Mouse (Mus musculus) subcutaneous adipose tissue, adult 2 months (tissue): Measurements from ENCODE around the gene Zfp655. TPM values are rescaled to one million over a fixed set of nuclear protein-coding genes. Genes with fewer than 3 reads are reported as not detected.

Experiments used
- polyA plus RNA-seq: library from polyadenylated mRNA; depleted of rRNA; stranded (reverse); fragments of >200 nt; gene quantifications from 2 replicates; pipeline ENCODE4 v1.2.3, GENCODE M21; 2012; ENCODE audit warnings: low replicate concordance; rRNA removed

Gene Zfp655
- polyA plus RNA-seq = 25.0 and 30.5 TPM in 2 replicates

DNA sequence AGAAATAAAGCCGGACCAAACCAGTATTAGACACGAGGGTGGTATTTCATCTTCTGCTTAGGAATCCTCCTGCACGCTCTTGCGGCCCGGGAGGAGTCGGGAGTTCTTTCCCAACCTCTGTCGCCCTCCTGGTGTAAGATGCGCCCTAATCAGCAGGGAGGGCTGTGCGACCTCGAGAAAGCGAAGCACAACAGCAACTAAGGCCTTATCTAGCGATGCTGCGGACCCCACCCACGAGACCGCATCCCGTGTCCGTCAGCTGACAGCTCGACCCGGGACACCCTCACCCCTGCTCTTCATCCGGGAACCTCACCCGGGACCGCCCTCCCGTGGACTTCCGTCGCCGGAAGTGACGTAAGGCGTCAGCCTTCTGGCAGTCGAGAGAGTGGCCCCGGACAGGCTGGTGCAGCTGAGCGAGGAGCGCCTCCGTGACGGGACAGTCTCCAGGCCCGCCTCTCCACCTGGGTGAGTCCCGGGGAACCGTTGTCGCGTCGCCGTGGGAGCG lies at the start of gene Zfp655:
Zfp655 (plus strand) TSS at position 349 of the 505 bp plus-strand sequence.

DNA sequence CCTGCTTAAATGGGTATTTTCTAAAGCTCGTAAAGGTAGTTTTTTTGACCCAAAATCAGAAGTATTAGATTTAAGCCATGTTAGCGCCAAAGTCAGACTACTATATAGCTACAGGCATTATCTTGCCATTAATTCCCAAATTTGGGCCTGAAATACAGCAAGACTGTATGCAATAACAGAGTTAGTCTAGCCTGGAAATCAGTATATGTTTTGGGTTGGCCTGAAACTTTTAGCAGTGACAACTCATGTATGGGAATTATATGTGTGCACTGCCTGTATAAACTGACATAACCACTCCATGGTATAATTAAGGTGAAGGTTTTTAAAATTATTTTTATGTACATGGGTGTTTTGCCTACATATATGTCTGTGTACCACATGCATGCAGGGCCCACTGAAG lies 39.6 kb upstream of the Zfp655 start, which contains the start of gene Atp5j2:
Atp5j2 (minus strand) TSS at position 101 of the 400 bp plus-strand sequence.

GRCm38 (mm10) chr5:145201321-145201991 lies 30.1 kb upstream of the Zfp655 start, which contains the start of gene Zkscan14:
Gene Zkscan14, minus strand, starts transcription at chr5:145201868.

DNA sequence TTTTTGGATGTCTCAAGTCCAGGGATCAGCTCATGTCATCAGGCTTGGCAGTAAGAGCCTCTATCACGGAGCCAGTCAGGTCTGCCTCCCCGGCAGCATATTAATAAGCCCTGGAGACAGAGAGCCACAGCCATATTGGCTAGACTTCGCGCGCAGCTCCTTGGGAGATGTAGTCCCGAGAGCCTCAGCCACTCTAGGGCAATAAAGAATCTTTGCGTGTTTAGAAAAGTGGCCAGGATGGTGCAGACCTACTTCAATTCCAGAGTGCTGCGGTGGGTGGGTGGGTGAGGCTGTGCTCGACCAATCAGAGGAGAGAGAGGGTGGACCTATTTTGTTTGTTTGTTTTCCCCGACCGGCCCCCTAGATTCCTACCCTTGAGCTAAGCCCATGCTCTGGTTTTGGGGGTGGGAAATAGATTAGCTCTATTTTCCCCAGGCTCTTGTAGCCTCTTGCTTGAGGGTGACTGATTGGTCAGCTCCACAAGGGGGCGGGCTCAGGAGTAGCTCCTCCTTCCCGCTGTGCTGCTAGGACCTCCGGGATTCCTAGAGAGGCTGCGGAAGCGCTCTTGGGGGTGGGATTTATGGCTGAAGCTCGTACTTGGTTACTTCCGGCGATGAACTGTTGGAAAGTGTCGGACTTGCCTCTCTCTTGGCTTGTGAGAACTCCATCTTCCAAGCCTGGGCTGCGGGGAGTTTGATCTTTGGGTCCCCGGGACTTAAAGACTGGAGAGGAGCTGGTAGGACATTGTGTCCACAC lies 27.4 kb upstream of the Zfp655 start, which contains the start of gene Zkscan5:
Zkscan5 (plus strand) TSS at position 627 of the 756 bp plus-strand sequence.

GRCm38 (mm10) chr5:145280371-145281143 lies 49.0 kb downstream of the Zfp655 start, which contains the start of gene Zscan25:
Gene Zscan25, plus strand, starts transcription at chr5:145280500.

Other genes starting within 250 kb of the Zfp655 start
- gene Gm4871, start 199.0 kb upstream of the Zfp655 start, polyA plus RNA-seq = not detected in 2 replicates
- not detected in 2 replicates for gene 1700018F24Rik, start 188.7 kb upstream of the Zfp655 start, polyA plus RNA-seq
- 146 and 172 TPM in 2 replicates for gene Arpc1a, start 147.9 kb upstream of the Zfp655 start, polyA plus RNA-seq
- gene Kpna7, start 147.7 kb upstream of the Zfp655 start, polyA plus RNA-seq = not detected in 2 replicates
- 709 and 828 TPM in 2 replicates for gene Arpc1b, start 117.5 kb upstream of the Zfp655 start, polyA plus RNA-seq
- 22.4 and 39.1 TPM in 2 replicates for gene Pdap1, start 91.5 kb upstream of the Zfp655 start, polyA plus RNA-seq
- 56.9 and 67.4 TPM in 2 replicates for gene Bud31, start 91.4 kb upstream of the Zfp655 start, polyA plus RNA-seq
- 17.1 and 19.1 TPM in 2 replicates for gene Ptcd1, start 64.6 kb upstream of the Zfp655 start, polyA plus RNA-seq
- 24.2 and 36.6 TPM in 2 replicates for gene Cpsf4, start 64.5 kb upstream of the Zfp655 start, polyA plus RNA-seq
- gene Atp5j2, start 39.7 kb upstream of the Zfp655 start, polyA plus RNA-seq = 178 and 219 TPM in 2 replicates
- 4.4 and 4.8 TPM in 2 replicates for gene Zkscan14, start 29.8 kb upstream of the Zfp655 start, polyA plus RNA-seq
- gene Zkscan5, start 27.2 kb upstream of the Zfp655 start, polyA plus RNA-seq = 8.2 and 8.3 TPM in 2 replicates
- gene Zscan25, start 48.8 kb downstream of the Zfp655 start, polyA plus RNA-seq = 12.9 and 20.0 TPM in 2 replicates
- gene Cyp3a57, start 113.6 kb downstream of the Zfp655 start, polyA plus RNA-seq = 0.71 TPM in 1 of 2 replicates, not detected in the other
- not detected in 2 replicates for gene Cyp3a16, start 238.0 kb downstream of the Zfp655 start, polyA plus RNA-seq